In the genomic region with DNA sequence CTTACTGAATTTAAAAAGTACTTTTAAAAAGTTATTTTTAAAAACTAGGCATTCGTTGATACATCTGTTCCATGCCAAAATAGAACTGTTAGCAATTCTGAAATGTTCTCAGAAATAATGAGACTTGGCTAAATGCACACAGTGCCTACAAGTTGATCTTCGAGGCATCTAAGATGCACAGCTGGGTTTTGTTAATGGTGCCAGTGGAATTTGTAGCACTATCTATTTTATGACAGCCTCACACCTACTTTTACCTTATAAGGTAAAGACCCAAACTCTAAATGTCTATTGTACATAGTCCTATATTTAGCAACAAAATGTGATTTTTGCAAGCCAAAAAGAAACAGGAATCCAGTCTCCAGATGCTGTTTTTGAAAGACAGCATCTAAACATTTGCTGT, we compare ENCODE assay signal across 20 mouse cellular contexts.
"Had no signal": no experiment of that assay in that cellular context is flagged by ENCODE, and none has a peak within 500 bp of the region (broad histone marks: within the 10 kb centered on the region; RNA-seq: fewer than 3 reads in every experiment).

No protein-coding gene starts in this region.

- H3K9ac ChIP-seq: intestine, embryonic 15.5 days; kidney, embryonic 15.5 days; limb, embryonic 13.5 days; liver, embryonic 12.5 days; liver, embryonic 15.5 days; stomach, embryonic 15.5 days had no signal

- ATAC-seq: intestine, embryonic 15.5 days; liver, embryonic 12.5 days had no signal

- DNase-seq: kidney, adult 11 months; kidney, adult 8-10 months; kidney, postnatal 10 days; kidney, postnatal 36 days; liver; lung, adult 2 months; midbrain, embryonic 14.5 days; right cerebral cortex, adult 18-20 months; right cerebral cortex, postnatal 25 days; spleen, adult 18-20 months; thymus, adult 18-20 months; thymus, postnatal 36 days had no signal

- H3K27me3 ChIP-seq: intestine, embryonic 15.5 days; kidney, embryonic 15.5 days; limb, embryonic 13.5 days; liver, embryonic 12.5 days; liver, embryonic 15.5 days; stomach, embryonic 15.5 days had no signal

- H3K9me3 ChIP-seq: intestine, embryonic 15.5 days; kidney, embryonic 15.5 days; limb, embryonic 10.5 days; limb, embryonic 13.5 days; liver, embryonic 12.5 days; liver, embryonic 15.5 days; stomach, embryonic 15.5 days had no signal

- H3K4me3 ChIP-seq: intestine, embryonic 15.5 days; kidney, embryonic 15.5 days; limb, embryonic 10.5 days; limb, embryonic 13.5 days; liver, embryonic 12.5 days; liver, embryonic 15.5 days; stomach, embryonic 15.5 days had no signal

- H3K36me3 ChIP-seq: intestine, embryonic 15.5 days; kidney, embryonic 15.5 days; limb, embryonic 10.5 days; limb, embryonic 13.5 days; liver, embryonic 12.5 days; liver, embryonic 15.5 days; stomach, embryonic 15.5 days had no signal

- H3K27ac ChIP-seq: intestine, embryonic 15.5 days; kidney, embryonic 15.5 days; limb, embryonic 10.5 days; limb, embryonic 13.5 days; liver, embryonic 12.5 days; liver, embryonic 15.5 days; macrophage had no signal

- H3K4me1 ChIP-seq: intestine, embryonic 15.5 days; kidney, embryonic 15.5 days; limb, embryonic 10.5 days; limb, embryonic 13.5 days; liver, embryonic 12.5 days; liver, embryonic 15.5 days; stomach, embryonic 15.5 days had no signal

- H3K4me2 ChIP-seq: intestine, embryonic 15.5 days; kidney, embryonic 15.5 days; limb, embryonic 13.5 days; liver, embryonic 12.5 days; liver, embryonic 15.5 days; stomach, embryonic 15.5 days had no signal
